Mouse (Mus musculus): Measurements from ENCODE around the gene Syngr1. TPM values are rescaled to one million over a fixed set of nuclear protein-coding genes. Genes with fewer than 3 reads are reported as not detected.
A peak's percentile ranks its signal among the peaks of the same experiment; 100 is the strongest.
"Not testable (repeated sequence)": the region's sequence is repeated elsewhere in the genome, so short reads cannot be mapped to it uniquely, and the experiment has no call there.

Gene Syngr1
- polyA plus RNA-seq, 1 experiment from 2014 or later: 16.0 TPM

GRCm38 (mm10) chr15:80115866-80116794 is 25.0 kb downstream of the Syngr1 start:
- Histone ChIP-seq H3K4me1 (ENCODE audit: control insufficient read depth, insufficient read depth, low read length) (peaks cover 3% of the 10 kb centered on the region; the same call in 1 of the 2 replicates), H3K27me3 (replicated peaks; ENCODE audit: control insufficient read depth, insufficient read depth, low read length) (no peaks in the 10 kb centered on the region), H3K9me3 (ENCODE audit: control insufficient read depth, low read length) (peaks cover 3% of the 10 kb centered on the region; the same call in 1 of the 2 replicates), H3K4me3 (ENCODE audit: low read length) (no peak overlapping the region), H3K9ac (ENCODE audit: low read depth, low read length) (no peak overlapping the region), H3K36me3 (ENCODE audit: control insufficient read depth, insufficient read depth, low read length) (0 out of 2 replicates have a peak, but pooled peaks cover 2% of the 10 kb centered on the region), H3K4me2 (ENCODE audit: low read depth, low read length) (no peak overlapping the region), H3K27ac (ENCODE audit: low read length) (no peak overlapping the region)
- peak; percentile 31; the same call in 1 of the 2 replicates for ATAC-seq
- 64% methylated on average over 13 of the region's 13 CpGs for WGBS

- 62% methylated on average over 8 of the region's 8 CpGs for WGBS
- H3K4me3 ChIP-seq (ENCODE audit: low read length): no peak overlapping the region
- ATAC-seq: no peak
- H3K36me3 ChIP-seq (ENCODE audit: control insufficient read depth, insufficient read depth, low read length): no peaks in the 10 kb centered on the region
- peaks cover 3% of the 10 kb centered on the region; the same call in 1 of the 2 replicates for H3K9me3 ChIP-seq (ENCODE audit: control insufficient read depth, low read length)
- no peak overlapping the region for H3K27ac ChIP-seq (ENCODE audit: low read length)
- H3K4me2 ChIP-seq (ENCODE audit: low read depth, low read length): no peak overlapping the region
- no peak overlapping the region for H3K9ac ChIP-seq (ENCODE audit: low read depth, low read length)
- H3K4me1 ChIP-seq (ENCODE audit: control insufficient read depth, insufficient read depth, low read length): peaks cover 3% of the 10 kb centered on the region; the same call in 1 of the 2 replicates
- H3K27me3 ChIP-seq (replicated peaks; ENCODE audit: control insufficient read depth, insufficient read depth, low read length): no peaks in the 10 kb centered on the region
Observed at GRCm38 (mm10) chr15:80117154-80117553, 26.0 kb downstream of the Syngr1 start.

- Histone ChIP-seq H3K4me2 (ENCODE audit: low read depth, low read length) (no peak overlapping the region), H3K9me3 (ENCODE audit: control insufficient read depth, low read length) (no peaks in the 10 kb centered on the region), H3K27ac (ENCODE audit: low read length) (no peak overlapping the region), H3K4me1 (ENCODE audit: control insufficient read depth, insufficient read depth, low read length) (peaks cover 3% of the 10 kb centered on the region; the same call in 1 of the 2 replicates), H3K9ac (ENCODE audit: low read depth, low read length) (no peak overlapping the region), H3K4me3 (ENCODE audit: low read length) (no peak overlapping the region), H3K36me3 (ENCODE audit: control insufficient read depth, insufficient read depth, low read length) (no peaks in the 10 kb centered on the region), H3K27me3 (replicated peaks; ENCODE audit: control insufficient read depth, insufficient read depth, low read length) (no peaks in the 10 kb centered on the region)
- 88% methylated on average over 6 of the region's 6 CpGs for WGBS
- ATAC-seq: no peak
Observed at GRCm38 (mm10) chr15:80119076-80119475, 27.9 kb downstream of the Syngr1 start.

- Histone ChIP-seq H3K4me1 (ENCODE audit: control insufficient read depth, insufficient read depth, low read length) (no peaks in the 10 kb centered on the region), H3K36me3 (ENCODE audit: control insufficient read depth, insufficient read depth, low read length) (no peaks in the 10 kb centered on the region), H3K9ac (ENCODE audit: low read depth, low read length) (no peak overlapping the region), H3K27me3 (replicated peaks; ENCODE audit: control insufficient read depth, insufficient read depth, low read length) (no peaks in the 10 kb centered on the region), H3K4me3 (ENCODE audit: low read length) (no peak overlapping the region), H3K9me3 (ENCODE audit: control insufficient read depth, low read length) (no peaks in the 10 kb centered on the region), H3K27ac (ENCODE audit: low read length) (no peak overlapping the region), H3K4me2 (ENCODE audit: low read depth, low read length) (no peak overlapping the region)
- WGBS: 89% methylated on average over 9 of the region's 9 CpGs
- no peak for ATAC-seq
Observed at GRCm38 (mm10) chr15:80121721-80122325, 30.7 kb downstream of the Syngr1 start.

GRCm38 (mm10) chr15:80122431-80122830 is 31.3 kb downstream of the Syngr1 start:
- 89% methylated on average over 6 of the region's 6 CpGs for WGBS
- H3K4me3 ChIP-seq (ENCODE audit: low read length); H3K9me3 ChIP-seq (ENCODE audit: control insufficient read depth, low read length); H3K9ac ChIP-seq (ENCODE audit: low read depth, low read length); H3K36me3 ChIP-seq (ENCODE audit: control insufficient read depth, insufficient read depth, low read length); H3K27ac ChIP-seq (ENCODE audit: low read length); H3K4me1 ChIP-seq (ENCODE audit: control insufficient read depth, insufficient read depth, low read length); ATAC-seq; H3K27me3 ChIP-seq (replicated peaks; ENCODE audit: control insufficient read depth, insufficient read depth, low read length); H3K4me2 ChIP-seq (ENCODE audit: low read depth, low read length): not testable (repeated sequence)

- Histone ChIP-seq H3K4me1 (ENCODE audit: control insufficient read depth, insufficient read depth, low read length) (no peaks in the 10 kb centered on the region), H3K36me3 (ENCODE audit: control insufficient read depth, insufficient read depth, low read length) (no peaks in the 10 kb centered on the region), H3K4me2 (ENCODE audit: low read depth, low read length) (no peak overlapping the region), H3K27ac (ENCODE audit: low read length) (no peak overlapping the region), H3K9ac (ENCODE audit: low read depth, low read length) (no peak overlapping the region), H3K9me3 (ENCODE audit: control insufficient read depth, low read length) (no peaks in the 10 kb centered on the region), H3K4me3 (ENCODE audit: low read length) (no peak overlapping the region), H3K27me3 (replicated peaks; ENCODE audit: control insufficient read depth, insufficient read depth, low read length) (no peaks in the 10 kb centered on the region)
- ATAC-seq: no peak
- 77% methylated on average over 4 of the region's 4 CpGs for WGBS
Observed at GRCm38 (mm10) chr15:80124651-80125050, 33.5 kb downstream of the Syngr1 start.

- H3K4me3 ChIP-seq (ENCODE audit: low read length): no peak overlapping the region
- H3K4me1 ChIP-seq (ENCODE audit: control insufficient read depth, insufficient read depth, low read length): no peaks in the 10 kb centered on the region
- H3K27ac ChIP-seq (ENCODE audit: low read length): no peak overlapping the region
- no peak; the same call in 1 of the 2 replicates for ATAC-seq
- no peaks in the 10 kb centered on the region for H3K36me3 ChIP-seq (ENCODE audit: control insufficient read depth, insufficient read depth, low read length)
- H3K27me3 ChIP-seq (replicated peaks; ENCODE audit: control insufficient read depth, insufficient read depth, low read length): no peaks in the 10 kb centered on the region
- no peak overlapping the region for H3K9ac ChIP-seq (ENCODE audit: low read depth, low read length)
- H3K9me3 ChIP-seq (ENCODE audit: control insufficient read depth, low read length): no peaks in the 10 kb centered on the region
- H3K4me2 ChIP-seq (ENCODE audit: low read depth, low read length): no peak overlapping the region
- WGBS: 57% methylated on average over 1 of the region's 1 CpGs
Observed at GRCm38 (mm10) chr15:80127191-80127590, 36.1 kb downstream of the Syngr1 start.

- WGBS: 83% methylated on average over 6 of the region's 6 CpGs
- no peak overlapping the region for H3K27ac ChIP-seq (ENCODE audit: low read length)
- H3K9me3 ChIP-seq (ENCODE audit: control insufficient read depth, low read length): no peaks in the 10 kb centered on the region
- peaks cover 10% of the 10 kb centered on the region; the same call in 1 of the 2 replicates for H3K4me1 ChIP-seq (ENCODE audit: control insufficient read depth, insufficient read depth, low read length)
- H3K4me2 ChIP-seq (ENCODE audit: low read depth, low read length): no peak overlapping the region
- no peaks in the 10 kb centered on the region for H3K27me3 ChIP-seq (replicated peaks; ENCODE audit: control insufficient read depth, insufficient read depth, low read length)
- no peak overlapping the region for H3K9ac ChIP-seq (ENCODE audit: low read depth, low read length)
- ATAC-seq: no peak
- H3K4me3 ChIP-seq (ENCODE audit: low read length): no peak overlapping the region
- H3K36me3 ChIP-seq (ENCODE audit: control insufficient read depth, insufficient read depth, low read length): no peaks in the 10 kb centered on the region
Observed at GRCm38 (mm10) chr15:80129982-80130381, 38.8 kb downstream of the Syngr1 start.

- Histone ChIP-seq H3K36me3 (ENCODE audit: control insufficient read depth, insufficient read depth, low read length) (no peaks in the 10 kb centered on the region), H3K4me2 (ENCODE audit: low read depth, low read length) (no peak overlapping the region), H3K4me1 (ENCODE audit: control insufficient read depth, insufficient read depth, low read length) (peaks cover 10% of the 10 kb centered on the region; the same call in 1 of the 2 replicates), H3K9ac (ENCODE audit: low read depth, low read length) (no peak overlapping the region), H3K27me3 (replicated peaks; ENCODE audit: control insufficient read depth, insufficient read depth, low read length) (no peaks in the 10 kb centered on the region), H3K9me3 (ENCODE audit: control insufficient read depth, low read length) (no peaks in the 10 kb centered on the region), H3K27ac (ENCODE audit: low read length) (no peak overlapping the region), H3K4me3 (ENCODE audit: low read length) (no peak overlapping the region)
- WGBS: 63% methylated on average over 5 of the region's 5 CpGs
- ATAC-seq: no peak
Observed at GRCm38 (mm10) chr15:80130689-80131088, 39.6 kb downstream of the Syngr1 start.
